Mouse (Mus musculus): ENCODE measurements around the gene Poll.

- TF ChIP-seq GATA1 (IDR thresholded peaks at IDR 0.05; ENCODE audit: borderline replicate concordance, low read length) (no peak), CTCF (IDR thresholded peaks at IDR 0.05; ENCODE audit: low read depth, low read length) (peak; percentile 78), GATA2 (IDR thresholded peaks at IDR 0.05; ENCODE audit: borderline replicate concordance, low read depth, low read length) (no peak), TAL1 (conservative IDR thresholded peaks at IDR 0.05; ENCODE audit: low read depth, low read length) (no peak), POLR2AphosphoS5 (IDR thresholded peaks at IDR 0.05; ENCODE audit: insufficient replicate concordance, low read depth, low read length) (no peak)
Observed at GRCm38 (mm10) chr19:45581257-45581656, 20.9 kb upstream of the Poll start.
